Mouse (Mus musculus) embryonic fibroblast, embryonic 13.5 days (primary cell): Measurements from ENCODE around the gene Nfkbiz.

ENCODE experiments used
- CTCF ChIP-seq: IDR thresholded peaks from 2 replicates; pipeline ENCODE4 v1.5.1; 2011; ENCODE audit warnings: mild to moderate bottlenecking, control low read depth, low read length, moderate library complexity, borderline replicate concordance; ENCODE audit not compliant: insufficient read depth
- POLR2A ChIP-seq: IDR thresholded peaks from 2 replicates; pipeline ENCODE4 v1.6.1; 2011; ENCODE audit warnings: low read depth, mild to moderate bottlenecking, control low read depth, low read length, moderate library complexity

GRCm38 (mm10) chr16:55821571-55821981, 17.1 kb downstream of the Nfkbiz start:
- no peak for TF ChIP-seq CTCF
- TF ChIP-seq POLR2A = peak; percentile 58; the same call in 1 of the 2 replicates
